In the genomic region with DNA sequence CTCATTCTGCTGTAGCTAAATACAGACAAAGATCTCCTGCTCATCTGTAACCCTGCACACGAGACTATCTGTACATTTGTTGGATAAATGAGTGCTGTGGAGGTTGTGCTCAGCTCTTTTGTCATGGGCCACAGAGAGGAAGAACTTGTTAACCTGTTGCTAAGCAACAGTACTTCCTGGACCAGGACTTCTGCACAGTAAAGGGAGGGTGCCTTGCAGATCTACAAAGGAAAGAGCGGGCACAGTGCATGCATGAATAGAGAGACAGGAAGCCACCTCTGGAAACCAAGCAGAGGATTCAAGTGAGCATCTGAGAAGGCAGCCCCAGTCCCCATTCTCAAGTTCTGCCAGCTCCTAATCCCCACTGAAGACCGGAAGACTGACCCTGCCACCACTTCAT, we compare ENCODE assay signal across 10 mouse cellular contexts. TPM values are rescaled to one million over a fixed set of nuclear protein-coding genes. Genes with fewer than 3 reads are reported as not detected.
A peak's percentile ranks its signal among the peaks of the same experiment; 100 is the strongest.
DNase-seq lines count a peak whose midpoint lies in the region; ATAC-seq and TF ChIP-seq lines count a peak whose summit lies in the region.
"Had no signal": no experiment of that assay in that cellular context is flagged by ENCODE, and none has a peak within 500 bp of the region (broad histone marks: within the 10 kb centered on the region; RNA-seq: fewer than 3 reads in every experiment).

No protein-coding gene starts in this region.

- H3K27ac ChIP-seq in kidney, embryonic 16.5 days (ENCODE audit: low read length): no peak overlapping the region
- H3K27ac ChIP-seq in hindbrain, postnatal 0 days: no peak overlapping the region
- no peak overlapping the region for H3K27ac ChIP-seq in left cerebral cortex, adult 2 months
- H3K27ac ChIP-seq: heart, embryonic 13.5 days had no signal

- H3K4me1 ChIP-seq in kidney, embryonic 16.5 days (ENCODE audit: insufficient read depth, low read length): 0 out of 2 replicates have a peak, but pooled peaks cover 4% of the 10 kb centered on the region
- H3K4me1 ChIP-seq in hindbrain, postnatal 0 days (ENCODE audit: insufficient read depth, low read length): no peaks in the 10 kb centered on the region

- no peaks in the 10 kb centered on the region for H3K9me3 ChIP-seq in kidney, embryonic 16.5 days (ENCODE audit: low read length)
- no peaks in the 10 kb centered on the region for H3K9me3 ChIP-seq in hindbrain, postnatal 0 days (ENCODE audit: low read length)
- H3K9me3 ChIP-seq: heart, embryonic 13.5 days had no signal

- no peak overlapping the region for H3K4me2 ChIP-seq in kidney, embryonic 16.5 days (replicated peaks; ENCODE audit: low read depth, low read length)
- H3K4me2 ChIP-seq in hindbrain, postnatal 0 days (ENCODE audit: low read depth, low read length): no peak overlapping the region
- H3K4me2 ChIP-seq: heart, embryonic 13.5 days had no signal

- H3K9ac ChIP-seq in kidney, embryonic 16.5 days (replicated peaks; ENCODE audit: low read length): no peak overlapping the region
- no peak overlapping the region for H3K9ac ChIP-seq in hindbrain, postnatal 0 days (replicated peaks; ENCODE audit: low read length)
- H3K9ac ChIP-seq: heart, embryonic 13.5 days had no signal

- intact Hi-C loops in left cerebral cortex, adult 2 months (cut with DNase I): loop anchor here (5.0 kb wide), 1 partner anchor 123 kb away; a partner anchor contains a TSS

- peak; percentile 77 for ATAC-seq in kidney, embryonic 16.5 days (ENCODE audit: low FRiP score, low TSS enrichment)
- peak; percentile 93 for ATAC-seq in common myeloid progenitor, adult 5-6 weeks (replicated peaks; ENCODE audit: low read depth, poor library complexity, severe bottlenecking)
- peak; percentile 82 for ATAC-seq in hindbrain, postnatal 0 days

- H3K4me3 ChIP-seq in kidney, embryonic 16.5 days (ENCODE audit: low read length): no peak overlapping the region
- H3K4me3 ChIP-seq in hindbrain, postnatal 0 days (ENCODE audit: low read length): no peak overlapping the region
- no peak overlapping the region for H3K4me3 ChIP-seq in left cerebral cortex, adult 2 months
- H3K4me3 ChIP-seq: heart, embryonic 13.5 days had no signal

- 31% methylated on average over 3 of the region's 3 CpGs for WGBS in kidney, embryonic 16.5 days
- WGBS in hindbrain, postnatal 0 days: 7% methylated on average over 3 of the region's 3 CpGs

- DNase-seq in kidney, postnatal 4 days: no peak
- DNase-seq in hindbrain, postnatal 0 days (ENCODE audit: low spot score): peak; percentile 49
- DNase-seq in thymus, adult 18-20 months: peak; percentile 33 to 70
- no peak for DNase-seq in layer of hippocampus, postnatal 14 days (ENCODE audit: low spot score in 2 of 2)
- no peak for DNase-seq in left cerebral cortex, adult 2 months (ENCODE audit: extremely low spot score in 1 of 2, low spot score in 2 of 2)
- no peak for DNase-seq in cerebellum, postnatal 4 days (ENCODE audit: low spot score in 2 of 2)
- DNase-seq: cerebellum, postnatal 14 days had no signal

- H3K27me3 ChIP-seq in kidney, embryonic 16.5 days (ENCODE audit: insufficient read depth, low read length): no peaks in the 10 kb centered on the region
- H3K27me3 ChIP-seq in hindbrain, postnatal 0 days (ENCODE audit: insufficient read depth, low read length): no peaks in the 10 kb centered on the region
- H3K27me3 ChIP-seq: heart, embryonic 13.5 days had no signal

- no peaks in the 10 kb centered on the region for H3K36me3 ChIP-seq in kidney, embryonic 16.5 days (ENCODE audit: insufficient read depth, low read length)
- no peaks in the 10 kb centered on the region for H3K36me3 ChIP-seq in hindbrain, postnatal 0 days (ENCODE audit: insufficient read depth, low read length)
- H3K36me3 ChIP-seq: heart, embryonic 13.5 days had no signal

- no peak for TF ChIP-seq CTCF in hindbrain, postnatal 0 days (IDR thresholded peaks at IDR 0.05; ENCODE audit: low read depth)
- no peak for TF ChIP-seq CTCF in left cerebral cortex, adult 2 months (IDR thresholded peaks at IDR 0.05)

RNA-seq across cellular contexts. Expression of a gene that starts 27.1 kb away (rescaled TPM):
- polyA plus RNA-seq in kidney, embryonic 16.5 days (2015; fragmentation: Nextera tagmentation; extraction: Ambion mirVana): 23.2 and 24.8 TPM in 2 replicates
- total RNA-seq in common myeloid progenitor, adult 5-6 weeks (2017): 126 and 134 TPM in 2 replicates
- total RNA-seq in hindbrain, postnatal 0 days (2014; rRNA removed): 68.3 and 76.3 TPM in 2 replicates
- 10.3 and 11.1 TPM in 2 replicates for polyA plus RNA-seq in hindbrain, postnatal 0 days (2015; fragmentation: Nextera tagmentation; extraction: Ambion mirVana)
- 100 to 1,000 TPM; 113 to 114 TPM for total RNA-seq in layer of hippocampus, postnatal 14 days (2021)
- 100 to 1,000 TPM; 114 to 118 TPM for total RNA-seq in left cerebral cortex, adult 2 months (2021)

Comparison
In these comparisons a context has a peak if more than half of its experiments do, and no peak if none do; other contexts are left out.
1. DNase-seq: peak in hindbrain, postnatal 0 days (single experiment) and thymus, adult 18-20 months (2 of 2); none in kidney, postnatal 4 days (0 of 2), layer of hippocampus, postnatal 14 days (0 of 2), left cerebral cortex, adult 2 months (0 of 2) and cerebellum, postnatal 4 days (0 of 2).
2. Peak in every context shown above with its lines, with median percentiles within 50 percentile points of each other: ATAC-seq.